Mouse (Mus musculus): ENCODE measurements around the gene Phf2.

DNA sequence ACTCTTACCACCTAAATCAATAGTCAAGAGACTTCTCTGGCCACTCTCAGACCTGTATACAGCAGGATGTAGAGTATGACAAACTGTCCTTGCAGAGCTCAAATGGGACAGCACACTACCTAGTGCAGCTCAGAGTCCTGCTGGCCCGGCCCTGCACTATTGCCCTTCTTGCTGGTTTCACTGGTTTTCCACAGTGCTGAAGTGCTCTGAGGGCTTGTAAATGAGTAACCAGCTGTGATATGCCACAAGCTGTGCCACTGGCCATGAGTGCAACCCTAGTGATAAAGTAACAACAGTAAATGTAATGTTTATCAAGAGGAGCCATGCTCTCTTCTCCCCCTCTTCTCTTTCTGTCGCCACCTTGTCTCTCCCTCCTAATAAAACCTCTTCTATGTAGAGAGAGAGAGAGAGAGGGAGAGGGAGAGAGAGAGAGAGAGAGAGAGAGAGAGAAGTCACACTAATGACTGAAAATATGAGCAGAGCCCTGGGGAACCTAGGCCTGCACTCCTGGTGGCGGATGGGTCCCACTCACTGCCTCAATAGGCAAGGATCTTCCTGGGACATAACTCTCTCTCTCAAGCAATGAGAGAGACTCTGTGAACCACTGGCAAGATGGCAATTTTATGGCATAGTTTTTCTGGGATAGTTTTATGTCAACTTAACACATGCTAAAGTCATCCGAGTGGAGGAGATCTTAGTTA lies 19.5 kb upstream of the Phf2 start:
- TF ChIP-seq CTCF (IDR thresholded peaks at IDR 0.05; ENCODE audit: borderline replicate concordance, extremely low read depth, insufficient read depth, insufficient read length) (no peak), POLR2A (IDR thresholded peaks at IDR 0.05; ENCODE audit: borderline replicate concordance, extremely low read depth, insufficient read depth, insufficient read length, poor library complexity, severe bottlenecking) (no peak)
